Mouse (Mus musculus) neural tube, embryonic 14.5 days (tissue): ENCODE results near the gene Atoh8. TPM values are rescaled to one million over a fixed set of nuclear protein-coding genes. Genes with fewer than 3 reads are reported as not detected.

Experiments
- ATAC-seq: fragments of 200-750 bp; cut with Nextera tagmentation; 2 replicates; pipeline ENCODE4 v1.8.0; 2017; ENCODE audit warnings: low read depth, mild to moderate bottlenecking, moderate TSS enrichment, moderate library complexity
- H3K27ac ChIP-seq: fragments of 300-500 bp; sonication (generic); 2 replicates; pipeline ENCODE4 v1.5.1; 2014; ENCODE audit warnings: low read depth, mild to moderate bottlenecking, control low read depth, low read length, moderate library complexity, mixed read lengths
- H3K27me3 ChIP-seq: fragments of 300-500 bp; sonication (generic); 2 replicates; pipeline ENCODE4 v1.6.1; 2014; ENCODE audit warnings: low read length; ENCODE audit not compliant: control insufficient read depth, insufficient read depth
- H3K36me3 ChIP-seq: fragments of 300-500 bp; sonication (generic); 2 replicates; pipeline ENCODE4 v1.6.1; 2014; ENCODE audit warnings: low read length, mixed read lengths; ENCODE audit not compliant: control insufficient read depth, insufficient read depth
- H3K4me1 ChIP-seq: fragments of 300-500 bp; sonication (generic); 2 replicates; pipeline ENCODE4 v1.6.1; 2014; ENCODE audit warnings: low read length; ENCODE audit not compliant: control insufficient read depth, insufficient read depth
- H3K4me2 ChIP-seq: fragments of 300-500 bp; sonication (generic); 2 replicates; pipeline ENCODE4 v1.6.1; 2014; ENCODE audit warnings: mild to moderate bottlenecking, low read depth, low read length, control low read depth
- H3K4me3 ChIP-seq: fragments of 300-500 bp; sonication (generic); 2 replicates; pipeline ENCODE4 v1.5.1; 2014; ENCODE audit warnings: low read depth, low read length, control low read depth, mixed read lengths
- H3K9ac ChIP-seq: fragments of 300-500 bp; sonication (generic); replicated peaks from 2 replicates; pipeline ENCODE4 v1.6.1; 2014; ENCODE audit warnings: low read depth, mild to moderate bottlenecking, control low read depth, low read length, mixed read lengths
- H3K9me3 ChIP-seq: fragments of 300-500 bp; sonication (generic); 2 replicates; pipeline ENCODE4 v1.6.1; 2016; ENCODE audit warnings: low read length; ENCODE audit not compliant: control insufficient read depth
- WGBS: fragments of 180-500 bp; shearing (Covaris S2); extraction: QIAGEN DNeasy Blood & Tissue Kit; methylation state at CpG from one replicate; pipeline ENCODE4 v1.1.7; 2014; 5-methylcytosine and 5-hydroxymethylcytosine counted together
- polyA plus RNA-seq: library from polyadenylated mRNA; unstranded; fragments of >200 nt; fragmentation: Nextera tagmentation; extraction: Ambion mirVana; gene quantifications from 2 replicates; pipeline ENCODE4 v1.2.1, GENCODE M21; 2014

Atoh8 gene
- polyA plus RNA-seq, 1 experiment from 2014 or later, result 1.1 TPM

DNA sequence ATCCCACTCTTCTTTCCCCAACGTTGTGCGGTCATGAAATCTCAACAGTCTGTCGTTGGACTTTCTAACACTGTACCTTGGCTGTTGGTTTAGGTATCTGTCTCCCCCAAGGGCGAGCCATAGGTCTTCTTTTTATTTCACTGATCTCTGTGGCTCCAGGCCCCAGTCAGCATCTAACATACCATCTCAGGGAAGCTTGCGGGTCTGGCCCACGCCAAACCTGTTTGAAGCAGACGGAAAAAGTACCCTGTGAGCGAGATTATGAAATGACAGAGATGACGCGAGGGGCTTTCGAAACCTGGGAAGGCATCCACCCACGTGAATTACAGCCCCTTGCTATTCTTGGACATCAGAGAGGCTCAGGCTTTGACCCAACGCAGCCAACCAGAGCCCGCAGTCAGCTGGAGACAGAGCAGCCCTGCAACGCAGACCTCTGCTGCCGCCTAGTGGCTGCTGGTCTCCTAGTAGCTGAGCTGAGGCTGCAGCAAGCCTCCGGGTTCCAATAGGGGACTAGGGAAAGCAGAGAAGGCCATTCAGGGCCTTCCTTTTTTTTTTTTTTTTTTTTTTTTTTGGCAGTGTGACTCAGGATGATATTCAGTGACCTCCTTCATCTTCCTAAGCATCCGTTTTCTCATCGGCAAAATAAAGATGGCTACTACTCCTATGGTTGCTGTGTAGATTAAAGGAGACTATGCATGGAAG lies 25.8 kb upstream of the Atoh8 start:
- Histone ChIP-seq H3K4me3 (no peak overlapping the region), H3K27ac (no peak overlapping the region), H3K9me3 (no peaks in the 10 kb centered on the region), H3K4me2 (no peak overlapping the region), H3K4me1 (no peaks in the 10 kb centered on the region), H3K27me3 (no peaks in the 10 kb centered on the region), H3K9ac (no peak overlapping the region), H3K36me3 (no peaks in the 10 kb centered on the region)
- 32% methylated on average over 19 of the region's 19 CpGs for WGBS
- ATAC-seq, result peak; percentile 94

- Histone ChIP-seq H3K9me3 (no peaks in the 10 kb centered on the region), H3K9ac (no peak overlapping the region), H3K4me2 (no peak overlapping the region), H3K36me3 (no peaks in the 10 kb centered on the region), H3K27me3 (no peaks in the 10 kb centered on the region), H3K4me1 (no peaks in the 10 kb centered on the region), H3K4me3 (no peak overlapping the region), H3K27ac (no peak overlapping the region)
- no peak for ATAC-seq
- 70% methylated on average over 7 of the region's 7 CpGs for WGBS
Observed at GRCm38 (mm10) chr6:72259474-72259873, 24.1 kb upstream of the Atoh8 start.

DNA sequence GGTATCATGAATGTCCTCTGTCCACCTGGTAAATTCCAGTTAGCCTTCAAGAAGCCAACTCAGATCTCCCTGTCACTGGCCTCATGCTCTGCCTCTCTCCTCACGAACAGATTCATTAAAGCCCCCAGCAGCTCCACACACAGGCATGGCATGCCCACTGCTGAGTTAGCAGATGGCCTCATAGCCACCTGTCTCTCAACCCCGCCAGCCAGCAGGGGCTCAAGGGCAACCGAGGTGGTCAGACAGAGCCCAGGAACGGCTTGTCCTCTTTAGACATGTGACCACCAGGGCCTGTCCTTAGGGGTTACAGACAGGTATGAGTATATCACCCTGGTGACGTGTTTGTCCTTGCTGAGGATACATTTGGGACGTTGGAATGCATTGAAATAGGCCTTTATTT lies 19.9 kb upstream of the Atoh8 start:
- no peak for ATAC-seq
- Histone ChIP-seq H3K4me2 (no peak overlapping the region), H3K27ac (no peak overlapping the region), H3K4me1 (no peaks in the 10 kb centered on the region), H3K9ac (no peak overlapping the region), H3K36me3 (no peaks in the 10 kb centered on the region), H3K4me3 (no peak overlapping the region), H3K27me3 (no peaks in the 10 kb centered on the region), H3K9me3 (no peaks in the 10 kb centered on the region)
- 77% methylated on average over 6 of the region's 6 CpGs for WGBS

GRCm38 (mm10) chr6:72254588-72255075 lies 19.3 kb upstream of the Atoh8 start:
- ATAC-seq, result peak; percentile 17; the same call in 1 of the 2 replicates
- 58% methylated on average over 10 of the region's 10 CpGs for WGBS
- Histone ChIP-seq H3K4me3 (no peak overlapping the region), H3K4me2 (no peak overlapping the region), H3K9me3 (no peaks in the 10 kb centered on the region), H3K27me3 (no peaks in the 10 kb centered on the region), H3K27ac (no peak overlapping the region), H3K9ac (no peak overlapping the region), H3K36me3 (no peaks in the 10 kb centered on the region), H3K4me1 (no peaks in the 10 kb centered on the region)

DNA sequence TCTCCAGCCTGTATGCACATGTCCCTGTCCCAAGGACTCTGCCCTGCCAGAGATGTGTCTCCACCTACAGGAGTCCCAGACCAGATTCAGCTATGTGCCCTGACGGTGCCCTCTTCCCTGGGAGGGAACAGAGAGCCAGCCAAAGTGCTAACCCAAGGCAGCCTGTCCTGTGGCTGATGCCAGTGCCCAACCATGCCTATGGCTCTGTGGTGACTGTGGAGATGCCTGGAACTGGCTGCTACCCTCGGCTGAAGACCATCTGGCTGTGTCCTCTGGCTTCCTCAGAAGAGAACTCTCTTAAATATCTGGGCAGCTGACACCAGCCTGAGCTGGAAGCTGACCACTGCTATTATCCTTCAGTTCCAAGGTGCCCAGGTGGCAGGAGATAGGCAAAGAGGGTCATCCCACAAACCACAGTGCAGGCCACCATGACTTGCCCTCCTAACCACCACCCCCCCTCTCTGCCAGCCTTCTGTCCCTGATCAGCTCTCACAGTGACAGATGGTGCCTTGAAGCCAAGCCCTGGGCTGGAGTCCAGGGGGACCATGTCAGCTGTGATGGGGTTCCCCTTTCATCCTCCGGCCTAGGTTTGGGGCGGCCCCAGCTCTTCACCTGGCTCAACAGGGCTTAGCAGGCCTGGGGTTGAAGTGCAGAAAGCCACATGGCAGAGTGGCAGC lies 18.7 kb upstream of the Atoh8 start:
- H3K36me3 ChIP-seq, result no peaks in the 10 kb centered on the region
- no peak for ATAC-seq
- H3K27me3 ChIP-seq, result no peaks in the 10 kb centered on the region
- no peak overlapping the region for H3K4me2 ChIP-seq
- no peak overlapping the region for H3K9ac ChIP-seq
- no peaks in the 10 kb centered on the region for H3K4me1 ChIP-seq
- no peak overlapping the region for H3K4me3 ChIP-seq
- WGBS, result 77% methylated on average over 4 of the region's 4 CpGs
- no peak overlapping the region for H3K27ac ChIP-seq
- H3K9me3 ChIP-seq, result no peaks in the 10 kb centered on the region

DNA sequence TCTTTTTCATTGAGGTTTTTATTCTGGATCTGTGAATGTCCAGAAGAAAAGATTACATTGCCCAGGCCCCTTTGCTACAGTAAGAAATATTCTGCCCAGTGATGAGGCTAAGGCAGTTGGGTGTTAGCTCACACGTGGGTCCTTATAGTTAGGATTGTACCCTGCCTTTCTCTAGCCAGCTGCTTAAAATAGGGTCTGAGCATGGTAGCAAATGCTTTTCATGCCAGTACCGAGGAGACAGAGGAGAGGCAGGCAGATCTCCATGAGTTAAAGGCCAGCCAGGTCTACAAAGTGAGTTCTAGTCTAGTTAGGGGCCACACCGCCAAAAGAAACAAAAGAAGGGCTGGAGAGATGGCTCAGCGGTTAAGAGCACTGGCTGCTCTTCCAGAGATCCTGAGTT lies 17.8 kb upstream of the Atoh8 start:
- no peak overlapping the region for H3K9ac ChIP-seq
- H3K9me3 ChIP-seq, result no peaks in the 10 kb centered on the region
- H3K27ac ChIP-seq, result no peak overlapping the region
- no peak overlapping the region for H3K4me3 ChIP-seq
- H3K4me1 ChIP-seq, result no peaks in the 10 kb centered on the region
- no peak overlapping the region for H3K4me2 ChIP-seq
- H3K27me3 ChIP-seq, result no peaks in the 10 kb centered on the region
- H3K36me3 ChIP-seq, result no peaks in the 10 kb centered on the region
- no peak for ATAC-seq
- WGBS, result 83% methylated on average over 4 of the region's 4 CpGs

GRCm38 (mm10) chr6:72252433-72252832 lies 17.1 kb upstream of the Atoh8 start:
- no peak overlapping the region for H3K27ac ChIP-seq
- no peaks in the 10 kb centered on the region for H3K36me3 ChIP-seq
- H3K27me3 ChIP-seq, result no peaks in the 10 kb centered on the region
- no peak overlapping the region for H3K9ac ChIP-seq
- 70% methylated on average over 1 of the region's 1 CpGs for WGBS
- H3K9me3 ChIP-seq, result no peaks in the 10 kb centered on the region
- no peaks in the 10 kb centered on the region for H3K4me1 ChIP-seq
- no peak overlapping the region for H3K4me2 ChIP-seq
- ATAC-seq, result no peak
- H3K4me3 ChIP-seq, result no peak overlapping the region

- H3K9me3 ChIP-seq, result no peaks in the 10 kb centered on the region
- WGBS, result 90% methylated on average over 4 of the region's 4 CpGs
- H3K4me2 ChIP-seq, result no peak overlapping the region
- H3K36me3 ChIP-seq, result no peaks in the 10 kb centered on the region
- no peaks in the 10 kb centered on the region for H3K27me3 ChIP-seq
- no peaks in the 10 kb centered on the region for H3K4me1 ChIP-seq
- no peak overlapping the region for H3K4me3 ChIP-seq
- no peak for ATAC-seq
- H3K27ac ChIP-seq, result no peak overlapping the region
- H3K9ac ChIP-seq, result no peak overlapping the region
Observed at GRCm38 (mm10) chr6:72249981-72250380, 14.6 kb upstream of the Atoh8 start.

DNA sequence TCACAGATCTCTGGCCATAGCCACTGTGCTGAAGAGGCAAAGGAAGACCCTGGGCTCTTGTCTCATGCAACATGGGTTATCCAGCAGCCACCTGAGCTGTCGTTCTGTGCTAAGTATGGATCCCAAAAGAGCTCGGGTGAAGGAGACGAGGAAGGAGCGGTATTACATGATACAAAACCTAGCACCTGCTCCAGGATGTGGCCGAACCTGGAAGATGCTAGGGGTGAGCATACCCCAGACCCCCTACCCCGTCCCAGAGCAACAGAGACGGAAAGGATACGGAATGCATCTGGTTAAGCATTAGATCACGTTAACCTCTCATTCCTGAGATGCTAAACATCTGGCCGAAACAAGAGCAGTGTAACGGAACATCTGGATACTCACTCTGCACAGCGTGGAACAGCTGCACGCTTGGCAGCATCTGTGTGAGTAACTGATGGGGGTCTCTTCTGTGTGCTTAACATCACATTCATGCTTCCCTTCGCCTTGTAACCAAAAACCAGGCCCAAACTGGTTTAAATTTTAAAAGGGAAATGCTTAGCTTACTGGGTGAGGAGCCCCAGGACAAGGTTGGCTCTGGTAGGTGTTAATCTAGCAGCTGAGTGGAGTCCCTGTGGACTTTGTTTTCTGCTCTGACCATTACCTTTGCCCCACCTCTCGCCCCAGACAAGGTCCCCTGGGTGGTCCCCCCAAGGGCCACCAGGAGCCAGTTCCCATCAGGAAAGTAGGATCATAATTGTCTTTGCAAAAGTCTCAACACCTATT lies 13.0 kb upstream of the Atoh8 start:
- 0 out of 2 replicates have a peak, but pooled peaks have one; percentile 16 for ATAC-seq
- Histone ChIP-seq H3K4me1 (no peaks in the 10 kb centered on the region), H3K9me3 (no peaks in the 10 kb centered on the region), H3K27me3 (no peaks in the 10 kb centered on the region), H3K27ac (no peak overlapping the region), H3K4me2 (no peak overlapping the region), H3K36me3 (no peaks in the 10 kb centered on the region), H3K9ac (no peak overlapping the region), H3K4me3 (no peak overlapping the region)
- WGBS, result 80% methylated on average over 15 of the region's 15 CpGs
